Mouse (Mus musculus): Measurements from ENCODE around the gene Gm13757. TPM values are rescaled to one million over a fixed set of nuclear protein-coding genes. Genes with fewer than 3 reads are reported as not detected.
"Not testable (repeated sequence)": the region's sequence is repeated elsewhere in the genome, so short reads cannot be mapped to it uniquely, and the experiment has no call there.

Gene Gm13757
- polyA plus RNA-seq (2016; fragmentation: Nextera tagmentation; extraction: Ambion mirVana) = not detected in 2 replicates

- H3K27ac ChIP-seq = no peak within 1 kb of the TSS
- no peak within 1 kb of the TSS for H3K4me2 ChIP-seq (replicated peaks)
- no peak for ATAC-seq (ENCODE audit: low FRiP score, low read depth)
- no peak within 1 kb of the TSS for H3K9ac ChIP-seq
- 88% methylated on average over 1 of the region's 1 CpGs for WGBS
- H3K4me1 ChIP-seq = no peaks in the 10 kb centered on the region
- no peak within 1 kb of the TSS for H3K4me3 ChIP-seq
- H3K36me3 ChIP-seq = no peaks in the 10 kb centered on the region
- H3K27me3 ChIP-seq (replicated peaks) = no peaks in the 10 kb centered on the region
- H3K9me3 ChIP-seq = no peaks in the 10 kb centered on the region
These were observed at the start of gene Gm13757 for GRCm38 (mm10) chr2:88449031-88449430. Gm13757 (minus strand) TSS chr2:88449131.

DNA sequence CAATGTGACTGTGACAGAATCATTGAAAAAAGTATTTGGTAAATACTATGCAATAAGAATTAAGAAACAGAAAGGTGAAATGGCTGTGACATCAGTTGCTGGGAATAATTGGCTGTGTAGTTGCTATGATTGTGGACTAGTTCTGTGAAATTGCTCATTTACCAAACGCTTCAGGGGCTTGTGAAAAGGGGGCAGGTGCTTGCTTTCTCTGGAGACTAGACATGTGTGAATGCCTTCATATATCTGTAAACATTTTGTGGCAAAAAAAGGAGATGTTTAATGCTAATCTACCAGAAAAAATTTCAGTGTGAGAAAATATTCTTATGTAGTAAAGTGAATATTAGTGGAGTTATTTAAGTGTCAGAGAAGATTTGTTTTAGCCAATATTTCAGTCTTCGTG is 44.1 kb upstream of the Gm13757 start, which contains the start of gene Olfr1185-ps1:
TSS of gene Olfr1185-ps1 (plus strand) at position 301 of the 400 bp plus-strand sequence.
- WGBS = 77% methylated on average over 2 of the region's 2 CpGs

GRCm38 (mm10) chr2:88483298-88483697 is 34.4 kb upstream of the Gm13757 start, which contains the start of gene Olfr1184:
Olfr1184 (plus strand) TSS chr2:88483598.
- 89% methylated on average over 2 of the region's 2 CpGs for WGBS
- no peaks in the 10 kb centered on the region for H3K36me3 ChIP-seq
- no peaks in the 10 kb centered on the region for H3K4me1 ChIP-seq
- no peak within 1 kb of the TSS for H3K4me3 ChIP-seq
- ATAC-seq (ENCODE audit: low FRiP score, low read depth) = no peak
- no peak within 1 kb of the TSS for H3K27ac ChIP-seq
- no peak within 1 kb of the TSS for H3K9ac ChIP-seq
- H3K9me3 ChIP-seq = no peaks in the 10 kb centered on the region
- no peaks in the 10 kb centered on the region for H3K27me3 ChIP-seq (replicated peaks)
- no peak within 1 kb of the TSS for H3K4me2 ChIP-seq (replicated peaks)

More for the DNA sequence above, 44.1 kb upstream of the Gm13757 start, which contains the start of gene Olfr1185-ps1:
- Histone ChIP-seq H3K9me3 (no peaks in the 10 kb centered on the region), H3K4me1 (no peaks in the 10 kb centered on the region), H3K9ac (no peak within 1 kb of the TSS), H3K27ac (no peak within 1 kb of the TSS), H3K27me3 (replicated peaks) (no peaks in the 10 kb centered on the region), H3K36me3 (no peaks in the 10 kb centered on the region), H3K4me3 (no peak within 1 kb of the TSS), H3K4me2 (replicated peaks) (no peak within 1 kb of the TSS)
- no peak for ATAC-seq (ENCODE audit: low FRiP score, low read depth)

DNA sequence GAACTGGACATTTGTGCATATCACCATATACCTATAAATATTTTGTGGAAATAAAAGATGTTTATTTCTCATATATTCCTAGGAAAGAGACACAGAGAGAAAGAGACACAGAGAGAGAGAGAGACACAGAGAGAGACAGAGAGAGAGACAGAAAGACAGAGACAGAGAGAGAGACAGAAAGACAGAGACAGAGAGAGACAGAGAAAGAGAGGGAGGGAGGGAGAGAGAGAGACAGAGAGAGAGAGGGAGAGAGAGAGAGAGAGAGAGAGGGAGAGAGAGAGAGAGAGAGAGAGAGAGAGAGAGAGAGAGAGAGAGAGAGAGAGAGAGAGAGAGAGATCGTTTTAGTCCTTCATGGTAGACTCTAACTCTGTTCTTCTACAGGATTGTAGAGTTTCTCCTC is 5.6 kb upstream of the Gm13757 start, which contains the start of gene Olfr1183:
TSS of gene Olfr1183 (plus strand) at position 301 of the 400 bp plus-strand sequence.
- ATAC-seq (ENCODE audit: low FRiP score, low read depth); H3K4me1 ChIP-seq; H3K9ac ChIP-seq; H3K9me3 ChIP-seq; H3K27ac ChIP-seq; H3K27me3 ChIP-seq (replicated peaks); H3K36me3 ChIP-seq; H3K4me2 ChIP-seq (replicated peaks); H3K4me3 ChIP-seq: not testable (repeated sequence)
- WGBS = 94% methylated on average over 1 of the region's 1 CpGs

GRCm38 (mm10) chr2:88426071-88426470 is 22.9 kb downstream of the Gm13757 start, which contains the start of gene Olfr1181:
Olfr1181 (minus strand) TSS chr2:88426171.
- Histone ChIP-seq H3K9ac (no peak within 1 kb of the TSS), H3K27me3 (replicated peaks) (no peaks in the 10 kb centered on the region), H3K4me1 (no peaks in the 10 kb centered on the region), H3K9me3 (no peaks in the 10 kb centered on the region), H3K27ac (no peak within 1 kb of the TSS), H3K4me3 (no peak within 1 kb of the TSS), H3K36me3 (no peaks in the 10 kb centered on the region), H3K4me2 (replicated peaks) (no peak within 1 kb of the TSS)
- 84% methylated on average over 1 of the region's 1 CpGs for WGBS
- no peak for ATAC-seq (ENCODE audit: low FRiP score, low read depth)

- Histone ChIP-seq H3K4me1 (no peaks in the 10 kb centered on the region), H3K4me2 (replicated peaks) (no peak within 1 kb of the TSS), H3K27ac (no peak within 1 kb of the TSS), H3K4me3 (no peak within 1 kb of the TSS), H3K36me3 (no peaks in the 10 kb centered on the region), H3K9me3 (no peaks in the 10 kb centered on the region), H3K9ac (no peak within 1 kb of the TSS), H3K27me3 (replicated peaks) (no peaks in the 10 kb centered on the region)
- no peak for ATAC-seq (ENCODE audit: low FRiP score, low read depth)
- 78% methylated on average over 2 of the region's 2 CpGs for WGBS
These were observed 29.9 kb downstream of the Gm13757 start, which contains the start of gene Olfr1180 for GRCm38 (mm10) chr2:88419051-88419450. Olfr1180 (minus strand) TSS chr2:88419151.

GRCm38 (mm10) chr2:88406353-88406752 is 42.6 kb downstream of the Gm13757 start, which contains the start of gene Olfr1179:
Olfr1179 (minus strand) TSS chr2:88406453.
- H3K27me3 ChIP-seq (replicated peaks) = no peaks in the 10 kb centered on the region
- no peak for ATAC-seq (ENCODE audit: low FRiP score, low read depth)
- H3K4me1 ChIP-seq = no peaks in the 10 kb centered on the region
- no peaks in the 10 kb centered on the region for H3K36me3 ChIP-seq
- H3K27ac ChIP-seq = no peak within 1 kb of the TSS
- 86% methylated on average over 3 of the region's 3 CpGs for WGBS
- no peak within 1 kb of the TSS for H3K4me3 ChIP-seq
- no peak within 1 kb of the TSS for H3K4me2 ChIP-seq (replicated peaks)
- no peaks in the 10 kb centered on the region for H3K9me3 ChIP-seq
- H3K9ac ChIP-seq = no peak within 1 kb of the TSS

Other genes with a start within 250 kb of the Gm13757 start
- not detected in 2 replicates for gene Olfr1170, start 220.8 kb downstream of the Gm13757 start, polyA plus RNA-seq (2016; fragmentation: Nextera tagmentation; extraction: Ambion mirVana)
- gene Olfr1173, start 169.3 kb downstream of the Gm13757 start, polyA plus RNA-seq (2016; fragmentation: Nextera tagmentation; extraction: Ambion mirVana) = not detected in 2 replicates
- not detected in 2 replicates for gene Olfr1174-ps, start 134.0 kb downstream of the Gm13757 start, polyA plus RNA-seq (2016; fragmentation: Nextera tagmentation; extraction: Ambion mirVana)
- gene Olfr1175-ps, start 121.9 kb downstream of the Gm13757 start, polyA plus RNA-seq (2016; fragmentation: Nextera tagmentation; extraction: Ambion mirVana) = not detected in 2 replicates
- not detected in 2 replicates for gene Olfr1176, start 112.4 kb downstream of the Gm13757 start, polyA plus RNA-seq (2016; fragmentation: Nextera tagmentation; extraction: Ambion mirVana)
- not detected in 2 replicates for gene Olfr1177-ps, start 102.6 kb downstream of the Gm13757 start, polyA plus RNA-seq (2016; fragmentation: Nextera tagmentation; extraction: Ambion mirVana)
- not detected in 2 replicates for gene Olfr1178, start 62.1 kb downstream of the Gm13757 start, polyA plus RNA-seq (2016; fragmentation: Nextera tagmentation; extraction: Ambion mirVana)
- not detected in 2 replicates for gene Olfr1179, start 42.7 kb downstream of the Gm13757 start, polyA plus RNA-seq (2016; fragmentation: Nextera tagmentation; extraction: Ambion mirVana)
- gene Olfr1180, start 30.0 kb downstream of the Gm13757 start, polyA plus RNA-seq (2016; fragmentation: Nextera tagmentation; extraction: Ambion mirVana) = not detected in 2 replicates
- not detected in 2 replicates for gene Olfr1181, start 23.0 kb downstream of the Gm13757 start, polyA plus RNA-seq (2016; fragmentation: Nextera tagmentation; extraction: Ambion mirVana)
- gene Olfr1183, start 5.7 kb upstream of the Gm13757 start, polyA plus RNA-seq (2016; fragmentation: Nextera tagmentation; extraction: Ambion mirVana) = not detected in 2 replicates
- gene Olfr1184, start 34.5 kb upstream of the Gm13757 start, polyA plus RNA-seq (2016; fragmentation: Nextera tagmentation; extraction: Ambion mirVana) = not detected in 2 replicates
- gene Olfr1185-ps1, start 44.2 kb upstream of the Gm13757 start, polyA plus RNA-seq (2016; fragmentation: Nextera tagmentation; extraction: Ambion mirVana) = not detected in 2 replicates
- gene Olfr1186, start 69.4 kb upstream of the Gm13757 start, polyA plus RNA-seq (2016; fragmentation: Nextera tagmentation; extraction: Ambion mirVana) = not detected in 2 replicates
- not detected in 2 replicates for gene Olfr1188, start 107.8 kb upstream of the Gm13757 start, polyA plus RNA-seq (2016; fragmentation: Nextera tagmentation; extraction: Ambion mirVana)
- not detected in 2 replicates for gene Olfr1189, start 137.3 kb upstream of the Gm13757 start, polyA plus RNA-seq (2016; fragmentation: Nextera tagmentation; extraction: Ambion mirVana)
- not detected in 2 replicates for gene Olfr1191-ps1, start 191.4 kb upstream of the Gm13757 start, polyA plus RNA-seq (2016; fragmentation: Nextera tagmentation; extraction: Ambion mirVana)
- not detected in 2 replicates for gene Olfr1192-ps1, start 199.4 kb upstream of the Gm13757 start, polyA plus RNA-seq (2016; fragmentation: Nextera tagmentation; extraction: Ambion mirVana)
- not detected in 2 replicates for gene Olfr1193, start 226.5 kb upstream of the Gm13757 start, polyA plus RNA-seq (2016; fragmentation: Nextera tagmentation; extraction: Ambion mirVana)
- not detected in 2 replicates for gene Olfr1195, start 240.1 kb upstream of the Gm13757 start, polyA plus RNA-seq (2016; fragmentation: Nextera tagmentation; extraction: Ambion mirVana)

Measured in neural tube, embryonic 12.5 days (tissue).